Mouse (Mus musculus): Measurements from ENCODE around the gene Wdr82. TPM values are rescaled to one million over a fixed set of nuclear protein-coding genes. Genes with fewer than 3 reads are reported as not detected.

Gene Wdr82
- total and polyA plus RNA-seq, 3 experiments: 70.4 to 131 (median 100) TPM

DNA sequence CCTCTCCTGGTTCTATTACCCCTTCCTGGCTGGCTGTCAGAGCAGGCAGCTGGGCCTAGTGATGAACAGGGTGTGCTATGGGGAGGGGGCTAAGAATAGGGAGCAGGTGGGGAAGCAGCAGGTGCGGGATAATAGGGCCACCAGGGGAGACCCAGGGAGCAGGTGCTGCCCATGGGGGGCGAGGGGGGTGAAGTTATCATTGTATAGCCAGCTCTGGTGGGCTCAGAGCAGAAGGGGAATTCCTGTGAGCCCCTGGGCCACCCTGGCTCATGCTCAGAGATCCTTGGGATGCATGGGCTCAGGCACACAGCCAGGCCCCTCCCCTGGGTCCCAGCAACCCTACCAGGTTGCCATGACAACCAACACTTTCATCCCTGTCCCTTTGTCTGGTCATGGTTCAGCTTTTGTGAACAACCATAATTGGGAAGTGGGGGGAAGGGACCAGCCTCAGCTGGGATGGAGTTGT lies 43.9 kb upstream of the Wdr82 start:
- DNase-seq (ENCODE audit: extremely low read depth): no peak
- H3K79me2 ChIP-seq (replicated peaks; ENCODE audit: control insufficient read depth, extremely low read depth, insufficient read depth, poor library complexity, severe bottlenecking): no peaks in the 10 kb centered on the region
- H3K36me3 ChIP-seq (replicated peaks in 1 of 2; ENCODE audit: control insufficient read depth in 1 of 2, insufficient read depth in 1 of 2, low read length in 1 of 2): no peaks in the 10 kb centered on the region
- TF ChIP-seq MYC (IDR thresholded peaks at IDR 0.05; ENCODE audit: low read depth, low read length) (no peak), ZC3H11A (IDR thresholded peaks at IDR 0.05; ENCODE audit: low read depth, low read length) (no peak), EP300 (IDR thresholded peaks at IDR 0.05; ENCODE audit: low read length) (no peak), USF1 (IDR thresholded peaks at IDR 0.05; ENCODE audit: low read depth, low read length) (no peak), SMC3 (IDR thresholded peaks at IDR 0.05; ENCODE audit: low read depth, low read length) (no peak), MAX (IDR thresholded peaks at IDR 0.05; ENCODE audit: low read length) (no peak), SIN3A (IDR thresholded peaks at IDR 0.05; ENCODE audit: low read length) (no peak), KAT2A (IDR thresholded peaks at IDR 0.05; ENCODE audit: insufficient replicate concordance, low read length) (no peak), NELFE (IDR thresholded peaks at IDR 0.05; ENCODE audit: low read depth, low read length) (no peak), NRF1 (IDR thresholded peaks at IDR 0.05; ENCODE audit: low read depth, low read length) (no peak)
- peaks cover 18 to 38% of the 10 kb centered on the region in 2 experiments for H3K4me1 ChIP-seq (ENCODE audit: control insufficient read depth in 1 of 2, insufficient read depth in 2 of 2)
- H3K4me3 ChIP-seq (replicated peaks in 1 of 3; ENCODE audit: low read depth in 2 of 3, low read length in 2 of 3, poor library complexity in 1 of 3): no peak overlapping the region
- H3K27ac ChIP-seq (ENCODE audit: insufficient read depth, low read depth): no peak overlapping the region
- H3K27me3 ChIP-seq (replicated peaks): no peaks in the 10 kb centered on the region
- dilution Hi-C loops (cut with MboI; ENCODE audit: extremely low pct_ligation_motif_present, extremely low pct_unique_long_range_greater_than_20kb, low sequenced_read_pairs) (no loop called here), in situ Hi-C loops (cut with MboI; ENCODE audit: low pct_ligation_motif_present, low pct_unique_long_range_greater_than_20kb, low sequenced_read_pairs) (no loop called here)
- no peak overlapping the region for H3K9ac ChIP-seq (ENCODE audit: insufficient read depth, low read depth)
- peaks cover 6% of the 10 kb centered on the region for H3K9me3 ChIP-seq (replicated peaks; ENCODE audit: low read length)
- H3K4me2 ChIP-seq (ENCODE audit: insufficient read depth, low read depth, poor library complexity, severe bottlenecking): no peak overlapping the region

DNA sequence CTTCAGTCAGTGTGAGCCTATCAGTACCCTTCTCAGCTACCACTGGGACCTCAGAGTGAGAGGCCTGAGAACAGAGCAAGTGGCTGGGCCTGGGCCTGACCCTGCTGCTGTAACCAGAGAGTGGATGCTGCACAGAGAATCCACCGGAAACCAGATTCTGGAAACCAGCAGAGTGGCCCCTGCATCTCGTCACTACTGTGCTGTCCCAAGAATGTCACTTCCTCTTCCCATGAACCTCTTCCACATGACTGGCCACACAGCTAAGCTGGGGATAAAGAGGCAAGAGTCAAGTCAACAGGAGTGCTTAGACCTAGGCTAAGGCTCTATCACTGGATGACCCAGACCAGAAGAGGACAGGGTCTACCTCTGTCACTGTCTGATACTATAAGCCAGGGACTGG lies 41.7 kb upstream of the Wdr82 start:
- H3K4me1 ChIP-seq (ENCODE audit: control insufficient read depth in 1 of 2, insufficient read depth in 2 of 2): peaks cover 18 to 32% of the 10 kb centered on the region in 2 experiments
- H3K9ac ChIP-seq (ENCODE audit: insufficient read depth, low read depth): no peak overlapping the region
- DNase-seq (ENCODE audit: extremely low read depth): peak; percentile 33
- no peak overlapping the region for H3K4me3 ChIP-seq (replicated peaks in 1 of 3; ENCODE audit: low read depth in 2 of 3, low read length in 2 of 3, poor library complexity in 1 of 3)
- dilution Hi-C loops (cut with MboI; ENCODE audit: extremely low pct_ligation_motif_present, extremely low pct_unique_long_range_greater_than_20kb, low sequenced_read_pairs) (no loop called here), in situ Hi-C loops (cut with MboI; ENCODE audit: low pct_ligation_motif_present, low pct_unique_long_range_greater_than_20kb, low sequenced_read_pairs) (no loop called here)
- H3K79me2 ChIP-seq (replicated peaks; ENCODE audit: control insufficient read depth, extremely low read depth, insufficient read depth, poor library complexity, severe bottlenecking): no peaks in the 10 kb centered on the region
- no peaks in the 10 kb centered on the region for H3K27me3 ChIP-seq (replicated peaks)
- no peak overlapping the region for H3K4me2 ChIP-seq (ENCODE audit: insufficient read depth, low read depth, poor library complexity, severe bottlenecking)
- TF ChIP-seq IRF4 (IDR thresholded peaks at IDR 0.05; ENCODE audit: low read depth, low read length) (0 out of 2 replicates have a peak, but pooled peaks have one; percentile 10), MAZ (IDR thresholded peaks at IDR 0.05; ENCODE audit: low read depth, low read length) (no peak), EP300 (IDR thresholded peaks at IDR 0.05; ENCODE audit: low read length) (peak; percentile 27; the same call in 1 of the 2 replicates), TBP (conservative IDR thresholded peaks at IDR 0.05; ENCODE audit: low read depth, low read length) (no peak)
- no peaks in the 10 kb centered on the region for H3K36me3 ChIP-seq (replicated peaks in 1 of 2; ENCODE audit: control insufficient read depth in 1 of 2, insufficient read depth in 1 of 2, low read length in 1 of 2)
- peaks cover 8% of the 10 kb centered on the region for H3K9me3 ChIP-seq (replicated peaks; ENCODE audit: low read length)
- H3K27ac ChIP-seq (ENCODE audit: insufficient read depth, low read depth): no peak overlapping the region

DNA sequence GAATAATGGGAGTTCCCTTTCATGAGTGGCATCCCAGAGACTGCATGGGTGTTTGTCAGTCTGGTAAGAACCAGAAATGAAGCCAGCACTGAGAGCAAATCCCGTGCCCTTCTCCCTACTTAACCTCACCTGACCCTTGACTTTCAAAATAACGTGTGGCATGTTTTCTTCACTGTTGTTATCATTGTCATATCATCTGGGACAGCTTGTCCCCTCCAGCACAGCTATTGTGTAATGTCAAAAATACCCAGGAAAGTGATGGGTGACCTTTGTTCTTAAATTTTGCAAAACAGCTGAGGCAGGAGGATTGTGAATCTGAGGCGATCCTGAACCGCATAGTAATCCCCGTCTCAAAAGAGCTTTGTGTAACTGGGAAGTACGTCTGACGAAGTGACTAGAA lies 40.5 kb upstream of the Wdr82 start:
- Histone ChIP-seq H3K27ac (ENCODE audit: insufficient read depth, low read depth) (no peak overlapping the region), H3K4me3 (replicated peaks in 1 of 3; ENCODE audit: low read depth in 2 of 3, low read length in 2 of 3, poor library complexity in 1 of 3) (no peak overlapping the region), H3K9me3 (replicated peaks; ENCODE audit: low read length) (peaks cover 3% of the 10 kb centered on the region), H3K9ac (ENCODE audit: insufficient read depth, low read depth) (no peak overlapping the region), H3K4me2 (ENCODE audit: insufficient read depth, low read depth, poor library complexity, severe bottlenecking) (no peak overlapping the region), H3K4me1 (ENCODE audit: control insufficient read depth in 1 of 2, insufficient read depth in 2 of 2) (peaks cover 17 to 30% of the 10 kb centered on the region in 2 experiments), H3K36me3 (replicated peaks in 1 of 2; ENCODE audit: control insufficient read depth in 1 of 2, insufficient read depth in 1 of 2, low read length in 1 of 2) (no peaks in the 10 kb centered on the region), H3K27me3 (replicated peaks) (peaks cover 1% of the 10 kb centered on the region), H3K79me2 (replicated peaks; ENCODE audit: control insufficient read depth, extremely low read depth, insufficient read depth, poor library complexity, severe bottlenecking) (no peaks in the 10 kb centered on the region)
- in situ Hi-C loops (cut with MboI; ENCODE audit: low pct_ligation_motif_present, low pct_unique_long_range_greater_than_20kb, low sequenced_read_pairs): no loop called here
- DNase-seq (ENCODE audit: extremely low read depth): no peak
- dilution Hi-C loops (cut with MboI; ENCODE audit: extremely low pct_ligation_motif_present, extremely low pct_unique_long_range_greater_than_20kb, low sequenced_read_pairs): no loop called here
- no peak for TF ChIP-seq EP300 (IDR thresholded peaks at IDR 0.05; ENCODE audit: low read length)
- no peak for TF ChIP-seq CHD1 (IDR thresholded peaks at IDR 0.05; ENCODE audit: low read depth, low read length)
- no peak for TF ChIP-seq JUN (IDR thresholded peaks at IDR 0.05; ENCODE audit: insufficient read depth, low read depth, low read length)
- TF ChIP-seq HCFC1 (IDR thresholded peaks at IDR 0.05; ENCODE audit: low read depth, low read length): no peak
- TF ChIP-seq ZKSCAN1 (IDR thresholded peaks at IDR 0.05; ENCODE audit: borderline replicate concordance, low read depth, low read length): no peak
- TF ChIP-seq UBTF (IDR thresholded peaks at IDR 0.05; ENCODE audit: low read depth, low read length): no peak
- no peak for TF ChIP-seq GABPA (IDR thresholded peaks at IDR 0.05; ENCODE audit: insufficient replicate concordance, low read depth, low read length)
- TF ChIP-seq ELF1 (IDR thresholded peaks at IDR 0.05; ENCODE audit: low read depth, low read length): no peak
- TF ChIP-seq MAX (IDR thresholded peaks at IDR 0.05; ENCODE audit: low read length): no peak
- no peak for TF ChIP-seq USF2 (conservative IDR thresholded peaks at IDR 0.05; ENCODE audit: low read depth, low read length)
- TF ChIP-seq RCOR1 (conservative IDR thresholded peaks at IDR 0.05; ENCODE audit: low read depth, low read length): no peak
- TF ChIP-seq POLR2AphosphoS2 (IDR thresholded peaks at IDR 0.05; ENCODE audit: low read depth, low read length): no peak
- TF ChIP-seq PAX5 (IDR thresholded peaks at IDR 0.05; ENCODE audit: low read length): no peak
- no peak for TF ChIP-seq MAFK (IDR thresholded peaks at IDR 0.05; ENCODE audit: insufficient replicate concordance, low read length)
- no peak for TF ChIP-seq IRF4 (IDR thresholded peaks at IDR 0.05; ENCODE audit: low read depth, low read length)
- TF ChIP-seq TCF12 (IDR thresholded peaks at IDR 0.05; ENCODE audit: low read depth, low read length): no peak
- no peak for TF ChIP-seq MAZ (IDR thresholded peaks at IDR 0.05; ENCODE audit: low read depth, low read length)
